Mouse (Mus musculus): Measurements from ENCODE around the gene Fam181a.

DNA sequence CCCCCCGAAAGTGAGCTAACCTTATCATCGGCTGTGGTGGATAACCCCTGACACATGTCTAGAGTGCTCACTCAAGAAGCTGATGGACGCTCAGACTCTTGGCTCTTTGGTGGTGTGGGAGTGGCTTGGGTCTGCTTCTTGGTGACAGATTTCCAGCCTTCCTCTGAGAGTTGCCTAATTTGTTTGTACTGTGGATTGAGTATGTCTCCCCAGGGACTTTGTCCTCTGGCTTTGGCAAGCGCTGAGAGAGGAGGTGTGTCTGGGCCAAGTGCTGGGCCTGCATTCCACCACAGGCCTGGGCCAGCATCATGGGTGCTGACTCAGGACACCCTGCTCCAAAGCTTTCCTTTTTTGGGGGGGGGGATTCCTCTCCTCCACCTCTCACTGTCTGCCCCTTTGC, 28.9 kb upstream of the Fam181a start:
- TF ChIP-seq CTCF (IDR thresholded peaks at IDR 0.05; ENCODE audit: borderline replicate concordance, control insufficient read depth, extremely low read depth, insufficient read depth, low read length, poor library complexity) = no peak
- no peak for TF ChIP-seq POLR2A (IDR thresholded peaks at IDR 0.05; ENCODE audit: control insufficient read depth, extremely low read depth, insufficient read depth, low read length, poor library complexity)

Measured in thymus, adult 2 months (tissue).